Mouse (Mus musculus) testis, adult 2 months (tissue): ENCODE results near the gene Lhx6.

Source experiments
- CTCF ChIP-seq: fragments of 200-500 bp; IDR thresholded peaks from 2 replicates; pipeline ENCODE4 v1.5.1; 2012; ENCODE audit warnings: low read depth, mild to moderate bottlenecking, inconsistent platforms, low read length, moderate library complexity; ENCODE audit not compliant: control insufficient read depth, insufficient read depth, insufficient replicate concordance
- POLR2A ChIP-seq: fragments of 200-500 bp; IDR thresholded peaks from 2 replicates; pipeline ENCODE4 v1.6.1; 2012; ENCODE audit warnings: low read depth, mild to moderate bottlenecking, inconsistent platforms, low read length, moderate library complexity; ENCODE audit not compliant: control insufficient read depth

GRCm38 (mm10) chr2:36104956-36105741 is at the start of gene Lhx6:
- TF ChIP-seq CTCF, result no peak
- TF ChIP-seq POLR2A, result no peak
